Mouse (Mus musculus) heart, embryonic 13.5 days (tissue): ENCODE results near the gene Ergic3. TPM values are rescaled to one million over a fixed set of nuclear protein-coding genes. Genes with fewer than 3 reads are reported as not detected.

ENCODE experiments used
- ATAC-seq: fragments of 200-750 bp; cut with Nextera tagmentation; 2 replicates; pipeline ENCODE4 v1.8.0; 2017; ENCODE audit warnings: moderate TSS enrichment; ENCODE audit not compliant: insufficient number of reproducible peaks, low FRiP score, low TSS enrichment; ENCODE audit errors: extremely low read depth
- H3K27ac ChIP-seq: fragments of 300-500 bp; sonication (generic); replicated peaks from 2 replicates; pipeline ENCODE4 v1.5.1; 2015; ENCODE audit warnings: moderate library complexity, mild to moderate bottlenecking, inconsistent platforms
- H3K27me3 ChIP-seq: fragments of 300-500 bp; sonication (generic); replicated peaks from 2 replicates; pipeline ENCODE4 v1.6.1; 2015; ENCODE audit warnings: mild to moderate bottlenecking, inconsistent platforms
- H3K36me3 ChIP-seq: fragments of 300-500 bp; sonication (generic); 2 replicates; pipeline ENCODE4 v1.6.1; 2015; ENCODE audit warnings: mild to moderate bottlenecking, inconsistent platforms
- H3K4me1 ChIP-seq: fragments of 300-500 bp; sonication (generic); 2 replicates; pipeline ENCODE4 v1.6.1; 2015; ENCODE audit warnings: inconsistent platforms
- H3K4me2 ChIP-seq: fragments of 300-500 bp; sonication (generic); 2 replicates; pipeline ENCODE4 v1.6.1; 2015; ENCODE audit warnings: inconsistent platforms, mild to moderate bottlenecking, moderate library complexity
- H3K4me3 ChIP-seq: fragments of 300-500 bp; sonication (generic); 2 replicates; pipeline ENCODE4 v1.5.1; 2015; ENCODE audit warnings: moderate library complexity, mild to moderate bottlenecking, inconsistent platforms
- H3K9ac ChIP-seq: fragments of 300-500 bp; sonication (generic); 2 replicates; pipeline ENCODE4 v1.6.1; 2015; ENCODE audit warnings: inconsistent platforms, mild to moderate bottlenecking, moderate library complexity
- H3K9me3 ChIP-seq: fragments of 300-500 bp; sonication (generic); 2 replicates; pipeline ENCODE4 v1.6.1; 2016; ENCODE audit warnings: inconsistent platforms
- WGBS: fragments of 180-500 bp; shearing (Covaris S2); methylation state at CpG from one replicate; pipeline ENCODE4 v1.1.7; 2015; ENCODE audit warnings: mixed read lengths; 5-methylcytosine and 5-hydroxymethylcytosine counted together
- polyA plus RNA-seq: library from polyadenylated mRNA; unstranded; fragments of >200 nt; fragmentation: Nextera tagmentation; extraction: Ambion mirVana; gene quantifications from 2 replicates; pipeline ENCODE4 v1.2.1, GENCODE M21; 2015

Gene Ergic3
- 171 and 177 TPM in 2 replicates for polyA plus RNA-seq

DNA sequence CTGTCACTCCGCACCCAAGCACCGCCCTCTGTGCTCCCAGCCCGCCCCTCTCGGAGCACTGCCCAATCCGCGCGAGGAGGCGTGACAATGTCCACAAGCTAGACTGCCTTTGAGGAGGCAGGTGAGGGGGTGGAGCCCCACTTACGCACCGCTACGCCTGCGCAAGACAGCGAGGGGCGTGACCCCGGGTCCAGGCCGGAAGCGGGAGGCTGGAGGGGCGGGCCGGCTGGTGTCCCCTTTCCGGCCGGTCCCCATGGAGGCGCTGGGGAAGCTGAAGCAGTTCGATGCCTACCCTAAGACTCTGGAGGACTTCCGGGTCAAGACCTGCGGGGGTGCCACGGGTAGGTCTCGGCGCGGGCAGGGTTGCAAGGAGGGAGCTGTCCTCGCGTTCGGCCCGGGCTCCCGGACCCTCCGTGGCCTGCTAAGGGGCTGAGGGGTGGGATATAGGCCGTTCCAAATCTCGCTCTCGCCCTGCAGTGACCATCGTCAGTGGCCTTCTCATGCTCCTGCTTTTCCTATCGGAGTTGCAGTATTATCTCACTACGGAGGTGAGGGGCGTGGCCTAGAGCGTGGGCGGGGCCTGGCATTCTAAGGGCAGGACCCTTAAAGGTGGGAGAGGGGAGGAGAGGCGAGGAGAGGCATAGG is at the start of gene Ergic3, which contains the start of gene 6430550D23Rik:
Gene Ergic3 (plus strand): TSS at position 158 of the 645 bp plus-strand sequence.
Gene 6430550D23Rik (minus strand): TSS at position 90 of the 645 bp plus-strand sequence.
- no peaks in the 10 kb centered on the region for H3K9me3 ChIP-seq
- H3K27ac ChIP-seq, result peak within 1 kb of the TSS; percentile 73
- H3K36me3 ChIP-seq, result peaks cover 40% of the 10 kb centered on the region
- H3K4me3 ChIP-seq, result peak within 1 kb of the TSS; percentile 84
- under 1% methylated on average over 45 of the region's 45 CpGs for WGBS
- no peaks in the 10 kb centered on the region for H3K27me3 ChIP-seq
- peak; percentile 99 for ATAC-seq
- peaks cover 8% of the 10 kb centered on the region for H3K4me1 ChIP-seq
- peak within 1 kb of the TSS; percentile 93 for H3K9ac ChIP-seq
- H3K4me2 ChIP-seq, result peak within 1 kb of the TSS; percentile 80

DNA sequence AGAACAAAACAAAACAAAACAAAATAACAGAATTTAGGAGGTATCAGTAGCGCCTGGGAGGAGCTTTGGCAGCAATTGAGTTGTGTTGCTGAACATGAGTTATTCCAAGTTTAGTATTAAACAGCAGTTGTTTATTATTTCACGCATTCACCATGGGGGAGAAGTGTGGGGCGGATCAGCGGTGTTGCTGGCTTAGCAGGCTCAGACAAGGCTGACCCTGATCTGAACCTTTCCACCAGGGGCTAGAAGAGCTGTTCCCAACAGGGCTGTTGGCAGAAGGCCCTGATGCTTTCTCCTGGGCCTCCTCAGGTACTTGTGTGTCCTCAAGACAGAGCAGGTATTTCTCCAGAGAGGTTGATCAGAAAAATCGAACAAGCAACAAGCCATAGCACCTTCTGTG is 47.9 kb upstream of the Ergic3 start:
- Histone ChIP-seq H3K27ac (no peak overlapping the region), H3K4me2 (no peak overlapping the region), H3K9ac (no peak overlapping the region), H3K4me1 (peaks cover 14% of the 10 kb centered on the region), H3K27me3 (no peaks in the 10 kb centered on the region), H3K9me3 (no peaks in the 10 kb centered on the region), H3K4me3 (no peak overlapping the region), H3K36me3 (peaks cover 44% of the 10 kb centered on the region)
- WGBS, result 75% methylated on average over 5 of the region's 5 CpGs
- no peak for ATAC-seq

DNA sequence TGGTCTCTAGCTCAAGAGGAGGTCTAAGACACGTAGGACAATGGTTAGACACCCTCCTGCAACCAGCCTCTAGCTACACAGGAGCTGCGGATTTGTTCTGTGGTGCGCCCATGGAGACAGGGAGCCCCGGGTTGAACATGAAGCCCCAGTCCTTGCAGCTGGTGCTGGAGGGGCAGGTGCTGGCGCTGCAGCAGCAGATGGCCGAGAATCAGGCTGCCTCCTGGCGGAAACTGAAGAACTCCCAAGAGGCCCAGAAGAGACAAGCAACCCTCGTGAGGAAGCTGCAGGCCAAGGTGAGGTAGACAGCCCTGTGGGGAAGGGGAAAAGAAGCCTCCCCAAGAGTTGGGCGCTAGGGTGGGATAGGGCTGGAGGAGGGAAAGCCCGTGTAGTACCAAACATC is 46.0 kb upstream of the Ergic3 start:
- no peak overlapping the region for H3K4me2 ChIP-seq
- 84% methylated on average over 10 of the region's 10 CpGs for whole genome bisulfite sequencing
- H3K27ac ChIP-seq, result no peak overlapping the region
- H3K4me3 ChIP-seq, result no peak overlapping the region
- no peak overlapping the region for H3K9ac ChIP-seq
- H3K9me3 ChIP-seq, result no peaks in the 10 kb centered on the region
- H3K36me3 ChIP-seq, result peaks cover 61% of the 10 kb centered on the region
- no peak for ATAC-seq
- H3K4me1 ChIP-seq, result peaks cover 14% of the 10 kb centered on the region
- H3K27me3 ChIP-seq, result no peaks in the 10 kb centered on the region

DNA sequence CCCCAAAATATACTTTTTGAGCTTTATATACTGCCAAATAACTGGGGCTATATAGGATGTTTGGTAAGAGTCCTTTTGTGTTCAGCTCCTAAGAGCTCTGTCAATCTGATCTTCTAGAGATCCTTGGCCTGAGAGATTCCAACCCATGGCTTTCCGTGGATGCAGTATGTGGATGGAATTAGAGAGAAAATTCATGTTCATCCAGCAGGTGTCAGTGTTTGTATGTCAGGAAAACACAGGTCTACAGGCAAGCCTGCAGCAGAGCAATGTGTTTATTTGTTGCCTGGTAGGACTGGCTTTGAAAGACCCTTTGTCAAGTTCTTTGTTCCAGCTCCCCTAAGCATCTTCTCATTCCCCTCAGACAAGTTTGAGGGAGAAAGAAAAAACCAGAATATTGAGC is 44.9 kb upstream of the Ergic3 start:
- WGBS, result 42% methylated on average over 1 of the region's 1 CpGs
- peaks cover 72% of the 10 kb centered on the region for H3K36me3 ChIP-seq
- ATAC-seq, result no peak

DNA sequence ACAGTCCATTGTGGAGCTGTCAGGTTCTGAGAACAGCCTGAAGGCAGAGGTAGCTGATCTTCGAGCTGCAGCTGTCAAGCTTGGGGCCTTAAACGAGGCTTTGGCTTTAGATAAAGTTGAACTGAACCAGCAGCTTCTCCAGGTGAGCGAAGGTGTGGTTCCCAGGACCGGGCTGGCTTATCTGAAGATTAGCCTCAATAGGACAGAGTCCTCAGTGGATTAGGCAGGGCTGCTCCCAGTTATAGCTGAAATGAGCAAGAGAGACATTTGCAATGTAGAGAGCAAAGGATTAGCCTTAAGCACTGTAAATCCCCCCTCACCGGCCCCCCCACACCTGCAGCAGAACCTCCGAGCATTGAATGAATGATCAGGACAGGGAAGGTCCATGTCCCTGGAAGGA is 34.5 kb upstream of the Ergic3 start:
- Histone ChIP-seq H3K9me3 (no peaks in the 10 kb centered on the region), H3K4me2 (no peak overlapping the region), H3K27ac (no peak overlapping the region), H3K4me3 (no peak overlapping the region), H3K36me3 (peaks cover 93% of the 10 kb centered on the region), H3K4me1 (no peaks in the 10 kb centered on the region), H3K9ac (no peak overlapping the region), H3K27me3 (no peaks in the 10 kb centered on the region)
- 75% methylated on average over 6 of the region's 6 CpGs for whole genome bisulfite sequencing
- ATAC-seq, result no peak

More for the DNA sequence above, 44.9 kb upstream of the Ergic3 start:
- Histone ChIP-seq H3K9me3 (no peaks in the 10 kb centered on the region), H3K27ac (no peak overlapping the region), H3K4me2 (no peak overlapping the region), H3K9ac (no peak overlapping the region), H3K4me1 (peaks cover 4% of the 10 kb centered on the region; the same call in 1 of the 2 replicates), H3K27me3 (no peaks in the 10 kb centered on the region), H3K4me3 (no peak overlapping the region)

DNA sequence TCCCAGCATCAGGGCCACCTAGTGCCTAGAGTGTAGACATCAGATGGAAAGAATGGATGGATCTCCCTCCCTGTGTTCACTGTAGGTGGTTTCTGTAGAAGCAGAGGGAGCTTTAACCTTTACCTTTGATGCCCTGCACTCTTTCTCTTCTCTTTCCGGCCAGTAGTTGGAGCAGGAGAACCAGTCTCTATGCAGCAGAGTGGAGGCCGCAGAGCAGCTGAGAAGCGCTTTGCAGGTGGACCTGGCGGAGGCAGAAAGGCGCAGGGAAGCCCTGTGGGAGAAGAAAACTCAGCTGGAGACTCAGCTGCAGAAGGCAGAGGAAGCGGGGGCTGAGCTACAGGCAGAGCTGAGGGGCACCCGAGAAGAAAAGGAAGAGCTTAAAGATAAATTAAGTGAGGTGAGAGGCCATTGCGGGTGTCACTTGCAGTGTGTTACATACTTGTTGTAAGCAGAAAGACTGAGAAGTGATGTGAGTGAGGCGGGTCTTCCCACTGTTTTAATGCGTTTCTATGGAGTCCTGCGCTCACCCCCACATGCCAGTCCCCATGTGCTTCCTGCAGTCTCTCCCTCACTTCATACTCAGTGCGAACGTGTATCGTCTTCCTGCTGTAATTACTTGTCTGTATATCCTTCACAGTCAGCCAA is 33.6 kb upstream of the Ergic3 start:
- Histone ChIP-seq H3K36me3 (peaks cover 90% of the 10 kb centered on the region), H3K9ac (no peak overlapping the region), H3K9me3 (no peaks in the 10 kb centered on the region), H3K4me3 (no peak overlapping the region), H3K4me1 (no peaks in the 10 kb centered on the region), H3K27ac (no peak overlapping the region), H3K27me3 (no peaks in the 10 kb centered on the region), H3K4me2 (no peak overlapping the region)
- ATAC-seq, result no peak
- 73% methylated on average over 14 of the region's 14 CpGs for WGBS

DNA sequence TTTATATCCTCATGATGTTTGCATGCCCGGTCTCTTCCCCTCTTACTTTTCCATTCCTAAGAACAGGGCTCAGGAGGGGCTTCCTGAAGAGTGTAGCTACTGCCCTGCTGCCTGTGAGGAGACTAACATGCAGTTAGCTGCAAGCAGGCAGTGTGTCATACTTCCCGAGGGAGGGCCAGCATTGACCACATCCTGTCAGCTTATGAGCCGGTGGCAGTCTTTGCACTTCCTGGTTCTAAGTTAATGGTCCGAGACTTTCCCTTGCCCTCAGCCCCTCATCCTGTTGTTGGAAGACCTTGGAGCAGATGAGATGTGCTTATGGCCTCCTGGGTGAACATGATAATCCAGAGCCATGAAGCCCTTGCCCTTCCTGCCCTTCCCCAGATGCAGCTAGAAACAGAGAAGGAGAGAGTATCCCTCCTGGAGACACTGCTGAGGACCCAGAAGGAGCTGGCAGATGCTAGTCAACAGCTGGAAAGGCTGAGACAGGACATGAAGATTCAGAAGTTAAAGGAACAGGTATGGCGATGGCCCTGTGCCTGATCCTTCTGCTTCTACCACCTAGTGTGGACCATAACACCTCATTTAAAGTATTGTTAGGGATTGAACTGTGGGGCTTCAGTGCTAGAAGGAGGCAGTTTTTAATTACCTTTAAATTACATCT is 28.4 kb upstream of the Ergic3 start:
- 69% methylated on average over 5 of the region's 5 CpGs for WGBS
- no peak overlapping the region for H3K4me3 ChIP-seq
- H3K27me3 ChIP-seq, result no peaks in the 10 kb centered on the region
- H3K4me1 ChIP-seq, result no peaks in the 10 kb centered on the region
- 0 out of 2 replicates have a peak overlapping the region, but pooled peaks have one; percentile 7 for H3K27ac ChIP-seq
- no peaks in the 10 kb centered on the region for H3K9me3 ChIP-seq
- H3K36me3 ChIP-seq, result peaks cover 93% of the 10 kb centered on the region
- ATAC-seq, result no peak
- H3K4me2 ChIP-seq, result no peak overlapping the region
- no peak overlapping the region for H3K9ac ChIP-seq

DNA sequence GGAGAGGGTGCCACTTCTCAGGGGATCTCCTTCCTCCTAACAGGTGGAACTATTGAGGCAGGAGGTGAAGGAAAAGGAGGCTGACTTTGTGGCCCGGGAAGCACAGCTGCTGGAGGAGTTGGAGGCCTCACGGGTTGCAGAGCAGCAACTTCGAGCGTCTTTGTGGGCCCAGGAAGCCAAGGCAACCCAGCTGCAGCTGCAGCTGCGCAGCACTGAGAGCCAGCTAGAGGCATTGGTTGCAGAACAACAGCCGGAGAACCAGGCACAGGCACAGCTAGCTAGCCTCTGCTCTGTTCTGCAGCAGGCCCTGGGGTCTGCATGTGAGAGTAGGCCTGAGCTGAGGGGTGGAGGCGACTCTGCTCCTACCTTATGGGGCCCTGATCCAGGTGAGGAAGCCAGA is 22.1 kb upstream of the Ergic3 start:
- H3K9ac ChIP-seq, result no peak overlapping the region
- no peaks in the 10 kb centered on the region for H3K27me3 ChIP-seq
- H3K27ac ChIP-seq, result no peak overlapping the region
- no peak overlapping the region for H3K4me2 ChIP-seq
- ATAC-seq, result no peak
- peaks cover 100% of the 10 kb centered on the region for H3K36me3 ChIP-seq
- no peak overlapping the region for H3K4me3 ChIP-seq
- WGBS, result 88% methylated on average over 7 of the region's 7 CpGs
- H3K4me1 ChIP-seq, result peaks cover 12% of the 10 kb centered on the region
- H3K9me3 ChIP-seq, result no peaks in the 10 kb centered on the region

DNA sequence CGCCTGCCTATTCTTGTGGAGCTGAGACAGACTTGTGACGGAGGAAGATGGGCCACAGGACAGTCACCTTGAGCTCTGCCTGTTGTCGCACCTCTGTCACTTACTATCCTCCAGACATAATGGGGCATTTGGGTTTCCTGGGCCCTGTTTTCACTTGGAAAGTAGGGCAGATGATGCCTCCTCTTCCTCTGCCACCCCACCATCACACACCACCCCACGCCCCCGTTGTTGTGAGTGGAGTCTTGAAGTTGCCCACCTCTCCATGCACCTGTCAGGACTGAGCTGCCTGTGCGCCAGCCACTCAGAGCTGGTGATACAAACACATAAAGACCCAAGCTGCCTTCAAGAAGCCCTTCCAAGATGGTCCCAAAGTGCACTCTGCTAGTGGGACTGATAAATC is 20.7 kb upstream of the Ergic3 start:
- Histone ChIP-seq H3K4me2 (no peak overlapping the region), H3K27ac (no peak overlapping the region), H3K36me3 (peaks cover 100% of the 10 kb centered on the region), H3K9me3 (no peaks in the 10 kb centered on the region), H3K27me3 (no peaks in the 10 kb centered on the region), H3K9ac (no peak overlapping the region), H3K4me3 (no peak overlapping the region), H3K4me1 (peaks cover 25% of the 10 kb centered on the region)
- ATAC-seq, result no peak
- WGBS, result 94% methylated on average over 6 of the region's 6 CpGs

DNA sequence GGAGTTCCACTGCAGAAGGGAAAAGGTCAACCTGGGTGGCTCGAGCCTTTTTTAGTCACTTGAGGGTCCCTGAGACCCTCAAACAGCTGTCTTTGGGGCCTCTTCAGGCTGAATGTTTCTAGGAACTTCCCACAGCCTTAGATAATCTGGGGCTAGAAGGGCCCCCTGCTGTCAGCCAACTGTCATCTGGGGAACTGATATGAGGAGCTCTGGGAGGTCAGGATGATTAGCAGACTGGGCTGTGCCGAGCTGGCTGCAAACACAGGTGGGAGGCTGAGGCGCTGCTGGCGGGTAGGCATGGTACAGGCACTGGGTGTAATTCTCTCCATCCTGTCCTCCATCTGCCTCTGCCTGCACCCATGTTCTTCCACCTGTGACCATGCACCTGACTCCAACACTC is 18.8 kb upstream of the Ergic3 start:
- H3K36me3 ChIP-seq, result peaks cover 100% of the 10 kb centered on the region
- WGBS, result 37% methylated on average over 4 of the region's 4 CpGs
- H3K27me3 ChIP-seq, result no peaks in the 10 kb centered on the region
- no peak overlapping the region for H3K4me3 ChIP-seq
- peak overlapping the region; percentile 16 for H3K4me2 ChIP-seq
- H3K27ac ChIP-seq, result no peak overlapping the region
- no peaks in the 10 kb centered on the region for H3K9me3 ChIP-seq
- H3K9ac ChIP-seq, result peak overlapping the region; percentile 20
- ATAC-seq, result no peak
- H3K4me1 ChIP-seq, result peaks cover 29% of the 10 kb centered on the region

DNA sequence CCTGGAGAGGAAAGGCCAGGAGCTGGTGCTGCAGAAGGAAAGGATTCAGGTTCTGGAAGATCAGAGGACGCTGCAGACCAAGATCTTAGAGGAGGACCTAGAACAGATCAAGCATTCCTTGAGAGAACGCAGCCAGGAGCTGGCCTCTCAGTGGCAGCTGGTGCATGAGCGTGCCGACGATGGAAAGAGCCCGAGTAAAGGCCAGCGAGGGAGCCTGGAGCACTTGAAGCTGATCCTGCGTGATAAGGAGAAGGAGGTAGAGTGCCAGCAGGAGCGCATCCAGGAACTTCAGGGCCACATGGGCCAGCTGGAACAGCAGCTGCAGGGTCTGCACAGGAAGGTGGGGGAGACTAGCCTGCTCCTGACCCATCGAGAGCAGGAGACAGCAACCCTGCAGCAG is 16.7 kb upstream of the Ergic3 start:
- H3K9me3 ChIP-seq, result no peaks in the 10 kb centered on the region
- peaks cover 29% of the 10 kb centered on the region for H3K4me1 ChIP-seq
- no peaks in the 10 kb centered on the region for H3K27me3 ChIP-seq
- no peak for ATAC-seq
- no peak overlapping the region for H3K27ac ChIP-seq
- H3K36me3 ChIP-seq, result peaks cover 100% of the 10 kb centered on the region
- 80% methylated on average over 10 of the region's 10 CpGs for WGBS
- 0 out of 2 replicates have a peak overlapping the region, but pooled peaks have one; percentile 2 for H3K9ac ChIP-seq
- no peak overlapping the region for H3K4me3 ChIP-seq
- no peak overlapping the region for H3K4me2 ChIP-seq
